Mouse (Mus musculus): ENCODE measurements around the gene Vpreb2.

GRCm38 (mm10) chr16:17949421-17949877 is 30.8 kb upstream of the Vpreb2 start:
- TF ChIP-seq CTCF (IDR thresholded peaks at IDR 0.05; ENCODE audit: low read depth, low read length) (no peak), POLR2A (IDR thresholded peaks at IDR 0.05; ENCODE audit: extremely low read depth, insufficient read depth, low read length) (no peak)

Data from liver, adult 2 months (tissue).